Mouse (Mus musculus) small intestine, adult 2 months (tissue): ENCODE results near the gene 1700001O22Rik.

ENCODE experiments used
- CTCF ChIP-seq: fragments of 200-500 bp; IDR thresholded peaks from 2 replicates; pipeline ENCODE4 v1.5.1; 2012; ENCODE audit warnings: low read depth, mild to moderate bottlenecking, control low read depth, inconsistent platforms, low read length, moderate library complexity, mixed read lengths; ENCODE audit not compliant: insufficient replicate concordance, insufficient read length; ENCODE audit errors: extremely low read depth
- POLR2A ChIP-seq: fragments of 200-500 bp; IDR thresholded peaks from 2 replicates; pipeline ENCODE4 v1.6.1; 2012; ENCODE audit warnings: low read depth, mild to moderate bottlenecking, control low read depth, inconsistent platforms, low read length, moderate library complexity

DNA sequence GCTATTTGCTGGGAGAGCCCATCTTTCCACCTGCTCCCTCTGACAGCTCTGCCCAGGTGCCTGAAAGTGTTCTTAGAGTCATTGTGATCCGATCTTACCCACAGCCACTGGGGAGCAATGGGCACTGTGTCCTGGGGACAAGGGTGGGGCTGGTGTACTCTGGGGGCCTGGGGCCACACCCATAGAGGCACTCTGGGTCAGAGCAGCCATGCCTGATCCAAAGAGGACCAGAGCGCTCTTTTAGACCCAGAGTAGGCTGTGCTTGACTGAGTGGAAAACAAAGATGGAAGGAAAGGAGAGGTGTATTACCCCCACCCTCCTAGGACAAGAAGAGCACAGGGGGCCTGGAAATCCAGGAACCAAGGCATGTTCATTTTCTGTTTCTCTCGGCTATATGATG lies at the start of gene 1700001O22Rik:
- TF ChIP-seq CTCF (no peak), POLR2A (no peak)
